8 mouse cellular contexts compared by ENCODE assay signal in the genomic region with DNA sequence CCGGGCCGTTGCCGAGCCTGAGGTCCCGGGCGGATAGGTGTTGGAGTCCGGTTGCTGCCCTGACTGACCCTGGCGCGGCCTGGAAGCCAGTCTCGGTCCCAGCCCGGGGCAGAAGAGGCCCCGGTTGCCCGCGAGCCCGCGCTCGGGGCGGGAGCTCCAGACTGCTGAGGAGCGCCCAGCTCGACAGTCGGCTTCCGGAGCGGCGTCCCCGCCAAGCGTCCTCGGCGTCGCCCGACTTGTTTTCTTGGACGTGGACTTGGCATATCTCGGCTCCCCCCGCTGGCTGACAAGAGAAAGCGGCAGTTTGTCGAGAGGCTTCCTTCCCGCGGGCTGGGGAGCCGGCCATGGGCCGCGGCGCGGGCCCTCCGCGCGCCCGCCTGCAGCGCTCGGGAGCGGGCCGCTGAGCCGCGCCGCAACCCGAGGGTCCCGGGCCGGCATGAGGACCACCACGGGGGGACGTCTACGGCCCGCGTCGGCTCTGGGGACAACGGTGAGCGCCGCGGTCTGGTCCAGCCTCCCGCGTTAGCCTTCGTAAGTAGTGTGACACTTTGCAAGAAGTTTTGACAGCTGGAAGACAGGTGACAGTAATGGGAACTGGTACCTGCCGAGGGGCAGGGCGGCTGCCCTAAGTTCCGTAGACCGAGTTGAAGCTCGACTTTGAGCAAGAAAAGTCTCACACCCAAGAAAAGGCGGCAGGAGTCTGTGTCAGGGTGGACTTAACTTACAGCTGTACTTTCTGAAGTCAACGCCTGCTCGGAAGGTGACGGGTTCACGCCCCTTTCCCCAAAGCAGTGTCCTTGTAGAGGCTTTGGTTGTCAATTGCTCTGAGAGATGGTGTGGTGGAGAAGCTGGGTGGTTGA. TPM values are rescaled to one million over a fixed set of nuclear protein-coding genes. Genes with fewer than 3 reads are reported as not detected.
DNase-seq lines count a peak whose midpoint lies in the region; ATAC-seq and TF ChIP-seq lines count a peak whose summit lies in the region.

No protein-coding gene starts in this region.

- peaks cover 1% of the 10 kb centered on the region for H3K4me1 ChIP-seq in bone marrow, adult 2 months (ENCODE audit: control insufficient read depth, insufficient read depth, low read length)
- H3K4me1 ChIP-seq in heart, embryonic 14.5 days (ENCODE audit: control insufficient read depth in 2 of 2, insufficient read depth in 2 of 2, low read length in 2 of 2), result peaks cover 2 to 23% of the 10 kb centered on the region in 2 experiments; a peak in 3 of 4 replicates
- H3K4me1 ChIP-seq in neural tube, embryonic 13.5 days (replicated peaks), result peaks cover 43% of the 10 kb centered on the region
- peaks cover 4% of the 10 kb centered on the region for H3K4me1 ChIP-seq in testis, adult 2 months (ENCODE audit: control insufficient read depth, insufficient read depth, low read length)

- DNase-seq in CD4-positive, CD25-positive, alpha-beta regulatory T cell, adult 2 months (ENCODE audit: low read depth, low spot score), result peak; percentile 91
- peak; percentile 82 to 91 for DNase-seq in kidney, postnatal 25 days
- peak; percentile 82 to 84 for DNase-seq in lung, adult 18-20 months

- H3K9ac ChIP-seq in heart, embryonic 14.5 days (ENCODE audit: low read length), result peak overlapping the region; percentile 97
- H3K9ac ChIP-seq in neural tube, embryonic 13.5 days, result peak overlapping the region; percentile 88

- TF ChIP-seq CTCF in bone marrow, adult 2 months (IDR thresholded peaks at IDR 0.05; ENCODE audit: control insufficient read depth, insufficient read depth, low read length), result no peak
- no peak for TF ChIP-seq CTCF in testis, adult 2 months (IDR thresholded peaks at IDR 0.05; ENCODE audit: control insufficient read depth, insufficient read depth, insufficient replicate concordance, low read depth, low read length)

- peak; percentile 61 for ATAC-seq in erythroblast, adult 5-6 weeks (replicated peaks; ENCODE audit: low FRiP score, poor library complexity, severe bottlenecking)
- ATAC-seq in heart, embryonic 14.5 days (ENCODE audit: insufficient number of reproducible peaks, insufficient read depth, low FRiP score, low read depth), result peak; percentile 67
- ATAC-seq in neural tube, embryonic 13.5 days (ENCODE audit: low read depth), result peak; percentile 81

- no peaks in the 10 kb centered on the region for H3K27me3 ChIP-seq in heart, embryonic 14.5 days (ENCODE audit: control insufficient read depth, insufficient read depth, low read length)
- no peaks in the 10 kb centered on the region for H3K27me3 ChIP-seq in neural tube, embryonic 13.5 days
- H3K27me3 ChIP-seq in testis, adult 2 months (ENCODE audit: control insufficient read depth, insufficient read depth, low read length), result no peaks in the 10 kb centered on the region

- WGBS in bone marrow, adult 2 months, result under 1% methylated on average over 78 of the region's 78 CpGs
- WGBS in heart, embryonic 14.5 days, result under 1% methylated on average over 78 of the region's 78 CpGs
- WGBS in neural tube, embryonic 13.5 days, result under 1% methylated on average over 78 of the region's 78 CpGs

- H3K9me3 ChIP-seq in heart, embryonic 14.5 days (ENCODE audit: control insufficient read depth, low read length), result no peaks in the 10 kb centered on the region
- no peaks in the 10 kb centered on the region for H3K9me3 ChIP-seq in neural tube, embryonic 13.5 days

- H3K4me2 ChIP-seq in heart, embryonic 14.5 days (ENCODE audit: low read length), result peak overlapping the region; percentile 79
- H3K4me2 ChIP-seq in neural tube, embryonic 13.5 days, result peak overlapping the region; percentile 93

- peak overlapping the region; percentile 80 for H3K4me3 ChIP-seq in bone marrow, adult 2 months (replicated peaks; ENCODE audit: control insufficient read depth, low read depth, low read length)
- peak overlapping the region; percentile 80 to 89 for H3K4me3 ChIP-seq in heart, embryonic 14.5 days (ENCODE audit: control insufficient read depth in 1 of 2, insufficient read depth in 1 of 2, low read depth in 1 of 2, low read length in 2 of 2)
- H3K4me3 ChIP-seq in neural tube, embryonic 13.5 days, result peak overlapping the region; percentile 99
- peak overlapping the region; percentile 89 for H3K4me3 ChIP-seq in testis, adult 2 months (ENCODE audit: control insufficient read depth, low read depth, low read length)

- H3K36me3 ChIP-seq in heart, embryonic 14.5 days (ENCODE audit: control insufficient read depth, insufficient read depth, low read length), result peaks cover 51% of the 10 kb centered on the region
- H3K36me3 ChIP-seq in neural tube, embryonic 13.5 days, result peaks cover 36% of the 10 kb centered on the region
- H3K36me3 ChIP-seq in testis, adult 2 months (ENCODE audit: control insufficient read depth, insufficient read depth, low read length), result peaks cover 1% of the 10 kb centered on the region; the same call in 1 of the 2 replicates

- peak overlapping the region; percentile 99 for H3K27ac ChIP-seq in bone marrow, adult 2 months (ENCODE audit: control insufficient read depth, insufficient read depth, low read depth, low read length, poor library complexity)
- peak overlapping the region; percentile 97 to 99 for H3K27ac ChIP-seq in heart, embryonic 14.5 days (replicated peaks in 1 of 2; ENCODE audit: control insufficient read depth in 1 of 2, insufficient read depth in 1 of 2, low read depth in 2 of 2, low read length in 2 of 2)
- H3K27ac ChIP-seq in neural tube, embryonic 13.5 days (replicated peaks), result peak overlapping the region; percentile 97
- peak overlapping the region; percentile 95 for H3K27ac ChIP-seq in testis, adult 2 months (ENCODE audit: control insufficient read depth, insufficient read depth, low read depth, low read length)

- TF ChIP-seq POLR2A in bone marrow, adult 2 months (IDR thresholded peaks at IDR 0.05; ENCODE audit: borderline replicate concordance, control insufficient read depth, low read depth, low read length), result no peak
- no peak; the same call in 1 of the 2 replicates for TF ChIP-seq POLR2A in testis, adult 2 months (IDR thresholded peaks at IDR 0.05; ENCODE audit: control insufficient read depth, low read depth, low read length)

RNA-seq across cellular contexts. Expression of gene Ubn1, which starts 0.6 kb away (rescaled TPM):
- 29.4 and 33.7 TPM in 2 replicates for polyA plus RNA-seq in bone marrow, adult 2 months (2011; ENCODE audit: insufficient read depth, insufficient read length, low replicate concordance, missing spikeins)
- total RNA-seq in erythroblast, adult 5-6 weeks (2015; ENCODE audit: low replicate concordance), result 16.1 and 19.6 TPM in 2 replicates
- total RNA-seq in erythroblast, adult 5-6 weeks (2017; ENCODE audit: low replicate concordance), result 23.6 and 31.4 TPM in 2 replicates
- polyA plus RNA-seq in heart, embryonic 14.5 days (2014; fragmentation: Nextera tagmentation; extraction: Ambion mirVana), result 17.1 and 17.4 TPM in 2 replicates
- 16.0 and 16.6 TPM in 2 replicates for polyA plus RNA-seq in neural tube, embryonic 13.5 days (2015; fragmentation: Nextera tagmentation; extraction: Ambion mirVana)
- 26.8 and 28.4 TPM in 2 replicates for polyA plus RNA-seq in testis, adult 2 months (2012; rRNA removed)

RNA-seq across cellular contexts. Expression of gene Glyr1, which starts 0.8 kb away (rescaled TPM):
- polyA plus RNA-seq in bone marrow, adult 2 months (2011; ENCODE audit: insufficient read depth, insufficient read length, low replicate concordance, missing spikeins), result 31.6 and 51.1 TPM in 2 replicates
- 29.0 and 43.9 TPM in 2 replicates for total RNA-seq in erythroblast, adult 5-6 weeks (2015; ENCODE audit: low replicate concordance)
- 42.1 and 57.2 TPM in 2 replicates for total RNA-seq in erythroblast, adult 5-6 weeks (2017; ENCODE audit: low replicate concordance)
- polyA plus RNA-seq in heart, embryonic 14.5 days (2014; fragmentation: Nextera tagmentation; extraction: Ambion mirVana), result 59.7 and 68.3 TPM in 2 replicates
- 193 and 194 TPM in 2 replicates for polyA plus RNA-seq in neural tube, embryonic 13.5 days (2015; fragmentation: Nextera tagmentation; extraction: Ambion mirVana)
- polyA plus RNA-seq in testis, adult 2 months (2012; rRNA removed), result 44.5 and 45.3 TPM in 2 replicates

RNA-seq across cellular contexts. Expression of gene Rogdi, which starts 37.1 kb away (rescaled TPM):
- 53.7 and 156 TPM in 2 replicates for polyA plus RNA-seq in bone marrow, adult 2 months (2011; ENCODE audit: insufficient read depth, insufficient read length, low replicate concordance, missing spikeins)
- total RNA-seq in erythroblast, adult 5-6 weeks (2015; ENCODE audit: low replicate concordance), result 35.3 and 39.2 TPM in 2 replicates
- total RNA-seq in erythroblast, adult 5-6 weeks (2017; ENCODE audit: low replicate concordance), result 6.8 and 9.5 TPM in 2 replicates
- 58.9 and 59.6 TPM in 2 replicates for polyA plus RNA-seq in heart, embryonic 14.5 days (2014; fragmentation: Nextera tagmentation; extraction: Ambion mirVana)
- 157 and 171 TPM in 2 replicates for polyA plus RNA-seq in neural tube, embryonic 13.5 days (2015; fragmentation: Nextera tagmentation; extraction: Ambion mirVana)
- 277 and 305 TPM in 2 replicates for polyA plus RNA-seq in testis, adult 2 months (2012; rRNA removed)

RNA-seq across cellular contexts. Expression of gene Smim22, which starts 43.4 kb away (rescaled TPM):
- not detected in 2 replicates for polyA plus RNA-seq in bone marrow, adult 2 months (2011; ENCODE audit: insufficient read depth, insufficient read length, low replicate concordance, missing spikeins)
- not detected in 2 replicates for total RNA-seq in erythroblast, adult 5-6 weeks (2015; ENCODE audit: low replicate concordance)
- total RNA-seq in erythroblast, adult 5-6 weeks (2017; ENCODE audit: low replicate concordance), result not detected in 2 replicates
- 3.3 and 4.2 TPM in 2 replicates for polyA plus RNA-seq in heart, embryonic 14.5 days (2014; fragmentation: Nextera tagmentation; extraction: Ambion mirVana)
- polyA plus RNA-seq in neural tube, embryonic 13.5 days (2015; fragmentation: Nextera tagmentation; extraction: Ambion mirVana), result 2.5 TPM in 1 of 2 replicates, not detected in the other
- polyA plus RNA-seq in testis, adult 2 months (2012; rRNA removed), result 1.7 and 4.3 TPM in 2 replicates

RNA-seq across cellular contexts. Expression of gene Sept12, which starts 52.8 kb away (rescaled TPM):
- polyA plus RNA-seq in bone marrow, adult 2 months (2011; ENCODE audit: insufficient read depth, insufficient read length, low replicate concordance, missing spikeins), result not detected in 2 replicates
- not detected in 2 replicates for total RNA-seq in erythroblast, adult 5-6 weeks (2015; ENCODE audit: low replicate concordance)
- total RNA-seq in erythroblast, adult 5-6 weeks (2017; ENCODE audit: low replicate concordance), result not detected in 2 replicates
- polyA plus RNA-seq in heart, embryonic 14.5 days (2014; fragmentation: Nextera tagmentation; extraction: Ambion mirVana), result not detected in 2 replicates
- not detected in 2 replicates for polyA plus RNA-seq in neural tube, embryonic 13.5 days (2015; fragmentation: Nextera tagmentation; extraction: Ambion mirVana)
- polyA plus RNA-seq in testis, adult 2 months (2012; rRNA removed), result 558 and 561 TPM in 2 replicates

Comparison
In these comparisons a context has a peak if more than half of its experiments do, and no peak if none do; other contexts are left out.
1. Peak in every context shown above with its lines: DNase-seq, ATAC-seq, H3K4me3 ChIP-seq and H3K27ac ChIP-seq.